Mouse (Mus musculus): ENCODE measurements at regions not wholly inside any gene's neighbourhood (a gene's known extent, or its start where the extent isn't known, plus 50 kb on each side); places are given as distances from the start of the nearest gene placed in this dataset.

- peak; percentile 87 for DNase-seq (ENCODE audit: extremely low spot score, low read depth, low spot score)
Measured at GRCm38 (mm10) chr8:26868101-26868848, 108.8 kb upstream of the Zfp703 start.

- no peak for DNase-seq (ENCODE audit: extremely low spot score, low read depth, low spot score)
Measured at GRCm38 (mm10) chr8:26868849-26869110, 108.3 kb upstream of the Zfp703 start.

GRCm38 (mm10) chr8:26871838-26872237 is 105.3 kb upstream of the Zfp703 start:
- no peak for DNase-seq (ENCODE audit: extremely low spot score, low read depth, low spot score)

- DNase-seq (ENCODE audit: extremely low spot score, low read depth, low spot score), result no peak
Measured at GRCm38 (mm10) chr8:26872382-26872781, 104.7 kb upstream of the Zfp703 start.

- no peak for DNase-seq (ENCODE audit: extremely low spot score, low read depth, low spot score)
Measured at GRCm38 (mm10) chr8:26872815-26873214, 104.3 kb upstream of the Zfp703 start.

GRCm38 (mm10) chr8:26880177-26880576 is 96.9 kb upstream of the Zfp703 start:
- DNase-seq (ENCODE audit: extremely low spot score, low read depth, low spot score), result no peak

- no peak for DNase-seq (ENCODE audit: extremely low spot score, low read depth, low spot score)
Measured at GRCm38 (mm10) chr8:26881268-26882120, 95.6 kb upstream of the Zfp703 start.

GRCm38 (mm10) chr8:26882616-26883015 is 94.5 kb upstream of the Zfp703 start:
- DNase-seq (ENCODE audit: extremely low spot score, low read depth, low spot score), result no peak

GRCm38 (mm10) chr8:26883285-26883684 is 93.8 kb upstream of the Zfp703 start:
- DNase-seq (ENCODE audit: extremely low spot score, low read depth, low spot score), result no peak

DNA sequence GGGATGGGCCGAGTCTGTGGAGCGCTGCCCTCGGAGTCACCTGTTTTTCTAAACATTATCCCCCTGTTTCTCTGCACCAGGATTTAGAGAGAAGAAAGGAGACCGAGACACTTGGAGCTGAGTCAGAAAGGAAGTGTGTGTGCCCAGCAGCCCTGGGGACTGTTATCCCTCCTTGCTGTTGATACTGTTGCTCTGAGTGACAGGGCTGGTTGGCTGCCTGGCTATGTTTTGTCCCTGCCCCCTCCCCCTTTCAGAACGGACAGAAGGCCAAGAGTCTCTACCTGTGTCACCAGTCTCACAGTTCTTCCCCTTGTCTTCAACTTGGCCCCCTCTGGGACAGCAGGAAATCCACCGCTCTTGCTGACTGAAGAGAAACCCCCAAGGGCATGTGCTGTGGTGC is 93.4 kb upstream of the Zfp703 start:
- no peak for DNase-seq (ENCODE audit: extremely low spot score, low read depth, low spot score)

DNA sequence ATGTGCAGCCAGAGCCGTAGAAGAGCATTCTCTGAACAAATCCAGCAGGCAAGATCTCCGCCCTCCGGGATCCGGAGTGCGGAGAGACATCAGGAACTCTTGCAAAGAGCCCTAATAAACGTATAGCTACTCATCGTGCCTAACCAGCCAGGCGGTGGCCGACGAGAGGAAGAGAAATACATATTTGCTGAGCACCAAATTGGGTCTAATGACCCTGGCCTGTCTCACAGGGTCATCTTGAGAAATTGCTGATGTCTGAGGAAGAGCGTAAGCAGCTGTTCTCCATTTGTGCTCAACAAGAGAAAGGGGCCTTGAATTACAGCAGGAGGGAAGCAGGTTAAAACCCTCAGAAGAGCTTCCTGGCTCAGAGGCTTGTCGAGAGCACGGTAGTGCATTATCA is 92.8 kb upstream of the Zfp703 start:
- DNase-seq (ENCODE audit: extremely low spot score, low read depth, low spot score), result no peak

DNA sequence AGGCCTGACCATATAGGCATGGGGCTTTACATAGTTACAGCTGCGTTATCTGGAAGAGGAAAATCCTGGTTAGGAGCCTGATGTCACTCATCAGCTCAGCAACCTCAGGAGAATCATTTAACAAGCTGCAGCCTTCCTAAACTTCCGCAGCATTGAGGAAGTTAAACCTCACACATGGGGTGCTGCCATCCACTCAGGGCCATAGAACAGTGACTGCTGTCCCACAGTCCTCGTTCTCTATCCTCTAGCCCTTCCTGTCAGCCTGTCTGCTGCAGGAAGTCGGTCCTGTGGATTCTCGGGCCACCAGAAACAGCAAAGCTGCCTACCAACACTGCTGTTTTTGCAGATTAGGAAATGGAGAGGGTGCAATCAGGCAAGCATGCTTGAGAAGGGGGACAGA is 91.8 kb upstream of the Zfp703 start:
- no peak for DNase-seq (ENCODE audit: extremely low spot score, low read depth, low spot score)

DNA sequence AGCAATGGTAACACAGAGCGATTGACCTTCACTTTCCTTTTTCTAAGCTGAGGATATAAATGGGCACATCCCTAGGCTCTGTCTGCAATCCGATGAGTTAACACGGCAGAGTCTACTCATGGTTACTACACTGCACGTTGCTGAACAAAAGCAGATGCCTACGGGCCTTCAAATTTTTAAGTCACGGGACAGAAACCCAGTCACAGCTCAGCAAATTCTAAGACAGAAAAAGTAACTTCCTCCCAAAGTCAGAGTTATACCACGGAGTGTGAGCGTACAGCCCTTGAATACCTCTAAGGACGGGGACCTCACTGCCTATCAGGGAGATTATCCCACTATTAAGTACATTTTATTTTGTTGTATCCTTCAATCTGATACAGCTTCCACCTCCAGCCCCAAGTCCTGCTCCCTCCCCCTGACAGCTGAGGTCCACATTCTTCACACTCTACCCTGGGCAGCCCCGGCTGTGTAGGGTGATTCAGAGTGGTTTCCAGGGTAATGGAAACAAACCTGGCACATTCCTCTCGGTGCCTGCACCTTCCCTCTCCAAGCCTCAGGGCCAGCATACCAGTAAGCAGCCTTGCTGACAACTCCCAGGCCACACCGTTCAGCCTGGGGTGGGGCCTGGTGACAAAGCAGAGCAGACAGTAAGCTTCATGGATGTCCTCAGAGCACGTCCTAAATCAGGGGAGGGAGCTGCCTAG is 90.2 kb upstream of the Zfp703 start:
- DNase-seq (ENCODE audit: extremely low spot score, low read depth, low spot score), result no peak

GRCm38 (mm10) chr8:26887551-26887950 is 89.6 kb upstream of the Zfp703 start:
- no peak for DNase-seq (ENCODE audit: extremely low spot score, low read depth, low spot score)

GRCm38 (mm10) chr8:26888050-26888449 is 89.1 kb upstream of the Zfp703 start:
- no peak for DNase-seq (ENCODE audit: extremely low spot score, low read depth, low spot score)

- DNase-seq (ENCODE audit: extremely low spot score, low read depth, low spot score), result no peak
Measured at GRCm38 (mm10) chr8:26891881-26892280, 85.2 kb upstream of the Zfp703 start.

DNA sequence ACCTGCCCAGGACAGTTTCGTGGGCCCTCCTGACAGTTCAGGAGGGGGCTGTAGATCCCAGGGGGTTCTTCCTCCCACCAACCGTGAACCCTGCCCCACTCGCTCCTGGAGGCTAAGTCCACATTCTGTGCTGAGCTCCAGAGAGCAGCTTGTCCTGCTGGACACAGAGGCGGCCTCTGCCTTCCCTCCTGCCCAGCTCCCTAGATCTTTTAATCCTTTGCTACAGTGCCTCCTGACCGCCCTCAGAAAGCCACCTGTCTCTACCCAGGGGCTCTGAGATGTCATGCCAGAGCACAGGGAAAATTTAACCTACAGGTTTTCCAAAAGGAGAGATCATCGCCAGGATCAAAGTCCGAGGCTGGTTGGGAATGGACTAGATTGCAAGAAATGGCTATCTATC is 84.7 kb upstream of the Zfp703 start:
- DNase-seq (ENCODE audit: extremely low spot score, low read depth, low spot score), result no peak

DNA sequence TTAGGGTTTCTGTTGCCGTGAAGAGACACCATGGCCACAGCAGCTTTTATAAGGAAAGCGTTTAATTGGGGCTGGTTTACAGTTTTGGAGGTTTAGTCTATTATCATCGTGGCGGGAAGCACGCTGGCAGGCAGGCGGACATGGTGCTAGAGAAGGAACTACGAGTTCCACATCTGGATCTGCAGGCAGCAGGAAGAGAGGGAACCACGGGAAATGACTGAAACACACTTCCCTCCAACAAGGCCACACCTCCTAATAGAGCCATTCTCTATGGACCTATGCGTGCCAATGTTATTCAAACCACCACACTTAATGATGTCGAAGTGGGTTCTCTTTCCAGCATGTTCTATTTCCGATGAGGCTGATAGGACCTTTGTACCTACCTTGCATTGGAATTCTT is 81.3 kb upstream of the Zfp703 start:
- no peak for DNase-seq (ENCODE audit: extremely low spot score, low read depth, low spot score)

- DNase-seq (ENCODE audit: extremely low spot score, low read depth, low spot score), result no peak
Measured at GRCm38 (mm10) chr8:26903289-26903688, 73.8 kb upstream of the Zfp703 start.

GRCm38 (mm10) chr8:26906257-26906656 is 70.9 kb upstream of the Zfp703 start:
- no peak for DNase-seq (ENCODE audit: extremely low spot score, low read depth, low spot score)

- DNase-seq (ENCODE audit: extremely low spot score, low read depth, low spot score), result no peak
Measured at GRCm38 (mm10) chr8:26907347-26908170, 69.6 kb upstream of the Zfp703 start.
